Mouse (Mus musculus): ENCODE measurements around the gene Olfr148. TPM values are rescaled to one million over a fixed set of nuclear protein-coding genes. Genes with fewer than 3 reads are reported as not detected.

Olfr148 gene
- not detected in 2 replicates for total RNA-seq (2017)

GRCm38 (mm10) chr9:39610355-39610754 is at the start of gene Olfr148:
Olfr148 (plus strand) TSS chr9:39610655.
- no peak for ATAC-seq (ENCODE audit: extremely low read depth, insufficient number of reproducible peaks, low FRiP score, poor library complexity, severe bottlenecking)

DNA sequence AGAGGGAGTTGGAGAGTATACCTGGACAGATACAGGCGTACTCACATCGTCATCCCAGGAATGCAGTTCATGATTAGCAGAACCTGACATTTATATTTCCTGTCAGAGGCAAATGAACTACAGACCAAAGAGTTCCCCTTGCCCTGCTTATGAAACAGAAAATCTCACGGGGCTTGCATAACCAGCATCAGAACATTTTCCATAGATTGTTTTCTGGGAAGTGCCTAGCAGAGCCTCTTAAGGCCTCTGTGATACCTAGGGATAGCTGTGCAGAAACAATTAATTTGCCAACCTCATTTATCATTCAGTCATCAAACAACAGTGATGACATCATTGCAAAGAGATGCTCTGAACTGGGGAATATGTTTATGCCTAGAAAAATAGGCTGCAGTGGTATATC is 35.0 kb upstream of the Olfr148 start, which contains the start of gene Olfr959:
TSS of gene Olfr959 (minus strand) at position 101 of the 400 bp plus-strand sequence.
- no peak for ATAC-seq (ENCODE audit: extremely low read depth, insufficient number of reproducible peaks, low FRiP score, poor library complexity, severe bottlenecking)

DNA sequence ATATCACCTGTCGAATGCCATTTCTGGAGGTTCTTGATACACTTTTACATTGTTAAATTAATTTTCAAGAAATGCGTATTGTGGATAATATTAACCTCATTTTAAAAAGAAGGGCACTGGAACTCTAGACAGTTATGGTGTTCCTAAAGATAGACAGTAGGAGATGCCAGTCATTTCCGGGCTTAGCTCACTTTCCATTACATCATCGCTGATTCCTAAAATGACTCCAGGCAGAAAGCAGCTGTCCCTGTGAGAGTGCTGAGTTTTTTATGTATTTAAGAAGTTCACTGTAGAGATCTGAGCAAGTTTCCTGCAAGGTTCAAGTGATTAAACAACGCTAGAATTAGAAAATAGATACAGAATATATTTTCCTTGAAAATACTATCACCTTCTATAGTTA is 33.4 kb upstream of the Olfr148 start:
- ATAC-seq (ENCODE audit: extremely low read depth, insufficient number of reproducible peaks, low FRiP score, poor library complexity, severe bottlenecking), result no peak

DNA sequence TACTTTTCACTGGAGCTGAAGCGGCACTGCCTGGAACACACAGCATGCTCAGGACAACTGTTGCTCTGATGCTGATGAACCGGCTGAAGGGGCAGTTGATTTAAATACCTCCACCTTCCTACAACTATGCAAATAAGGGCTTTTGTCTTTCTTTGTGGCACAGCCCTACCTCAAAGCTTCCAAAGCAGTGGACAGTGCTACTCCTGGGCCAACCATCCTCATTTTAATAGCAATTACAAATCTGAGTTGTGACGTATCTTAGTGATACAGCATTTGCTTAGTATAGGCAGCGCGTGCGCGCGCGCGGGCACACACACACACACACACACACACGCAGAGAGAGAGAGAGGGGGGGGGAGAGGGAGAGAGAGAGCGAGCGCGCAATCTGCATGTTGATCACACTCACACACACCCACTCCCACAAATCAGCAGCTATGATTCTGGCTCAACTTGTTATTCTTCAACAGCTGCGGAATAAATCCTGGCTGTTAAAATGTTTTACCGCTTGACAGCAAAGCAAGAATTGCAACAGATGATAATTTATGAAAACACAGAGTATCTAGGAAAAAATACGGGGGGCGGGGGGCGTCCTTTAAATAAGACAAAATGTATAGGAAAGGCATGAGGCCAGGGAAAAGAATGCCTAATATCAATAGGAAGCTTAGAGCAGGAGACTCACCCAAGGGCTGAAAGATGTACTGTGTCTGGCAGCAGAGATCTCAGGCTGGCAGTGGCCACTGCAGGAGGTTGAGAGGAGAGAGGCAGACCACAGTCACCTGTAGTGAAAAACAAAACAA is 7.7 kb upstream of the Olfr148 start:
- no peak for ATAC-seq (ENCODE audit: extremely low read depth, insufficient number of reproducible peaks, low FRiP score, poor library complexity, severe bottlenecking)

- no peak for ATAC-seq (ENCODE audit: extremely low read depth, insufficient number of reproducible peaks, low FRiP score, poor library complexity, severe bottlenecking)
Observed at GRCm38 (mm10) chr9:39603333-39603845, 7.1 kb upstream of the Olfr148 start.

GRCm38 (mm10) chr9:39603999-39604453 is 6.4 kb upstream of the Olfr148 start, which contains the start of gene AW551984:
AW551984 (minus strand) TSS chr9:39604403.
- ATAC-seq (ENCODE audit: extremely low read depth, insufficient number of reproducible peaks, low FRiP score, poor library complexity, severe bottlenecking), result no peak

DNA sequence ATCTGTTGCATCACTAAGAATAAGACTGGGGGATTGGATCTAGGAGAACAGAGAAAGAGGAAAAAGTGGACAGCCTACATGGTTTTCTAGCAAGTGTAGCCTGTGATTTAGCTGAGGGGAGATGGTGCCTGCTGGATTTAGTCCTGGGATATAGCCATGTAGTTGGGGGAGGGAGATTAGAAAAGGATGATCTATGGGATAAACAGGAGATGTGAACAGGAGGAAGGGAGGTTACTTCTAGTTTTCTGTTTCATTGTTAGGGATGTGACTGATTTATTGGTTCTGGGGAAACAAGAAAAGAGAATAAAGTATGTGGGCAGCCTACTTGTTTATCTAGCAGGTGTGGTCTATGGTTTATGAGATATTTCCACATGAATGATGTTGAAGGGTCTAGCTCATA is 2.0 kb upstream of the Olfr148 start:
- ATAC-seq (ENCODE audit: extremely low read depth, insufficient number of reproducible peaks, low FRiP score, poor library complexity, severe bottlenecking), result no peak

DNA sequence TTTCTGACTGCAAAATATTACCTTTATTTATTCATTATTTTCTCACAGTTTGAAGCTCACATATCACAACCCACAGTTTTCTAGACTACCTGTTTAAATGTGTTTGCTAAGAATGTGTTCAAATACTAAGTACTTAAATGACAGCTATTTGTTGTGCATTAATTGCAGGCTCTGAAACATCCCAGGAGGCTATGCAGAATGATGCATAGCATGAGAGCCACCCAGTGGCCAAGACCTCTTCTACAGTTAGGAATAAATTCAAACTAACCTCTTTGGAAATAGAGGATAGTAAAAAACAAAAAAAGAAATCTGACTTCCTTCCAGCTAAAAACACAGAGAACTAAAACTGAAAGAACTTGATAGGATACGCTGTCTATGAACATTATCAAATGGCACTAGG is 1.5 kb downstream of the Olfr148 start:
- ATAC-seq (ENCODE audit: extremely low read depth, insufficient number of reproducible peaks, low FRiP score, poor library complexity, severe bottlenecking), result no peak

DNA sequence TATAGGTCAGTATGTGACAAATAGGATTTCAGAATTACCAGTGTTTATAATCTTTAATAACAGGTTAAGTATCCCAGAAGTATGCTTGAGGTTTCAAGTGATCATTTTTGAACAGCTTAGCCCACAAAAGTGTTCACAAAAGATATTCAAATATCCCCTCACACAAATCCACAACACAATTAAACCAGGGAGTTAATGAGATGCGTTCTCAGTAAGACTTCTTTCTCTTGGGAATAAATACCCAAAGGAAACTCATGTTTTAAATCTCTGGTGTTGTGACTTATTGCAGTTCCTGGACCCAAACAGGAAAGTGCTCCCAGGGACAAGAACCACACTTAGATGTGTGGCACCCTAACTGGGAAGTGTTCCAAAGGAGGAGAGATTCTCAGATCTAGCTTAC is 10.6 kb downstream of the Olfr148 start, which contains the start of gene Olfr960:
TSS of gene Olfr960 (plus strand) at position 301 of the 400 bp plus-strand sequence.
- no peak for ATAC-seq (ENCODE audit: extremely low read depth, insufficient number of reproducible peaks, low FRiP score, poor library complexity, severe bottlenecking)

GRCm38 (mm10) chr9:39623783-39624182 is 13.3 kb downstream of the Olfr148 start:
- no peak for ATAC-seq (ENCODE audit: extremely low read depth, insufficient number of reproducible peaks, low FRiP score, poor library complexity, severe bottlenecking)

GRCm38 (mm10) chr9:39624711-39625110 is 14.3 kb downstream of the Olfr148 start:
- no peak for ATAC-seq (ENCODE audit: extremely low read depth, insufficient number of reproducible peaks, low FRiP score, poor library complexity, severe bottlenecking)

GRCm38 (mm10) chr9:39629069-39629468 is 18.6 kb downstream of the Olfr148 start:
- ATAC-seq (ENCODE audit: extremely low read depth, insufficient number of reproducible peaks, low FRiP score, poor library complexity, severe bottlenecking), result no peak

DNA sequence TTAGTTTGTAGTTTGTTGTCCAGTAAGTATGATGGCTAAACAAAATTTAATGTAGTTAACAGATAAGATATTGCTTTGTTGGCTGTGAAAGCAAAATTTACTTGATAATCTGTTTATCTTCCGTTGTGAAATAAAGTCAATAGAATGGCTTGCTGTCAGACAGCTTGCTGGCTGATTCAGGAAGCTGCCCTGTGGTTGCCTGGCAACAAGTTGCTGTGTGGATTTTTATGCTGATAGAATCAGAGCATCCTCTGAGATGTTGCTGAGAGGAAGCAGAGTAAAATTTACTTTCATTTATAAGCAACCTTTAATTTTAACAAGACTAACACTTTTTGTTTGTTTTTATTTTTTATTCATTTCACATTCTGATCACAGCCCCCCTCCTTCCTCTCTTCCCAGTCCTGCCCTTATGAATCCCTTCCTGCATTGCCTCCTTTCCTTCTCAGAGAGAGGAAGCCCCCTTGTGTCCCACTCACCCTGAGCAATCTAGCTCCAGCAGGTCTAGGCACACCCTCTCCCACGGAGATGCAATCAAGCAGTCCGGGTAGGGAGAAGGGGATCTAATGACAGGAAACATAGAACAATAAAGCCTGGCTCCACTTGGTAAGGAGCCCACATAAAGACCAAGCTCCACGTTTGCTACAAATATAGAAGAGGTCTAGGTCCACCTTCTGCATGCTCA is 23.6 kb downstream of the Olfr148 start:
- ATAC-seq (ENCODE audit: extremely low read depth, insufficient number of reproducible peaks, low FRiP score, poor library complexity, severe bottlenecking), result no peak

- no peak for ATAC-seq (ENCODE audit: extremely low read depth, insufficient number of reproducible peaks, low FRiP score, poor library complexity, severe bottlenecking)
Observed at GRCm38 (mm10) chr9:39644785-39645184, 34.3 kb downstream of the Olfr148 start, which contains the start of gene Olfr961. Olfr961 (plus strand) TSS chr9:39645085.

DNA sequence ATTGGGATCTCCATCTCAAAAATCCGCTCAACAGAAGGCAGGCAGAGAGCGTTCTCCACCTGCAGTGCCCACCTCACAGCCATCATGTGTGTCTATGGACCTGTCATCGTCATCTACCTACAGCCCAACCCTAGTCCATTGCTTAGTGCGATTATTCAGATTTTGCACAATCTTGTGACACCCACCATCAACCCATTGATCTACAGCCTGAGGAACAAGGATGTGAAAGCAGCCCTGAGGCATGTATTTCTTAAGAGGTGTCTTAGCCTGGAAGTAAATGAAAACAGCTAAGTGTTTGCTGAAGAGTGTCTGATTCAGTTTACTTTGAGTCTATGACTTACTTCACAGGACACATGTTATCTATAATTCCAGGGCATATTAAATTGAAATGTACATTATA is 36.9 kb downstream of the Olfr148 start:
- no peak for ATAC-seq (ENCODE audit: extremely low read depth, insufficient number of reproducible peaks, low FRiP score, poor library complexity, severe bottlenecking)

- ATAC-seq (ENCODE audit: extremely low read depth, insufficient number of reproducible peaks, low FRiP score, poor library complexity, severe bottlenecking), result no peak
Observed at GRCm38 (mm10) chr9:39654756-39655396, 44.4 kb downstream of the Olfr148 start.
